Mouse (Mus musculus): ENCODE results near the gene Ppp1r3g.

- TF ChIP-seq CTCF (conservative IDR thresholded peaks at IDR 0.05; ENCODE audit: low read length) (no peak), POU5F1 (IDR thresholded peaks at IDR 0.05; ENCODE audit: borderline replicate concordance, low read length) (no peak), NANOG (IDR thresholded peaks at IDR 0.05; ENCODE audit: borderline replicate concordance, low read length) (no peak)
Observed at GRCm38 (mm10) chr13:36018017-36018416, 59.4 kb downstream of the Ppp1r3g start.

Measured in E14TG2a.4 (cell line).